Mouse (Mus musculus) kidney, adult 2 months (tissue): ENCODE results near the gene Slc5a10.

Source experiments
- CTCF ChIP-seq: fragments of 200-500 bp; conservative IDR thresholded peaks from 2 replicates; pipeline ENCODE4 v1.5.1; 2011; ENCODE audit warnings: low read depth, mild to moderate bottlenecking, control low read depth, low read length, moderate library complexity, mixed read lengths; ENCODE audit not compliant: insufficient read depth, insufficient read length
- POLR2A ChIP-seq: fragments of 200-500 bp; IDR thresholded peaks from one replicate; pipeline ENCODE4 v1.6.1; 2011; ENCODE audit warnings: low read depth, low read length, control low read depth

DNA sequence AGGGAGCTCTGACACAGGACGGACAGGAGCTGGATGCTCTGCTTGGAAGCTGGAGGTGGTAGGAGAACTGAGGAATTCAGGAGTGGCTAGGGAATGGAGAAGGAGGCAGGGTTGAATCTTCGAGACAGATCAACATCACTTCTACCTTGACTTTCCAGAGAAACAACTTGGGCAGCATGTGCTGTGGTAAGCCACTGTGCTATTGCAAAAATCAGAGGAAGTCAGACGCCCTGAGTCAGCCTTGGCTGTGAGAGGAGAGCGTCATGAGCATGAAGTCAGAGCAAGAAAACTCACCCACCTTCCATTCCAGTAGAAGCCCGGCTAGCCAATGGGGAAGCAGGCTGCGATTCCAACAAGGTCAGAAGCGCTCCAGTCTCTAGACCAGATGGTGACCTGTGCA, 78.5 kb downstream of the Slc5a10 start:
- TF ChIP-seq POLR2A (no peak), CTCF (no peak)
